Mouse (Mus musculus) liver, embryonic 12.5 days (tissue): ENCODE data around the gene Tln2. TPM values are rescaled to one million over a fixed set of nuclear protein-coding genes. Genes with fewer than 3 reads are reported as not detected.

Experiments
- ATAC-seq: fragments of 200-750 bp; cut with Nextera tagmentation; 2 replicates; pipeline ENCODE4 v1.8.0; 2017; ENCODE audit warnings: moderate number of reproducible peaks, mild to moderate bottlenecking, moderate library complexity
- H3K27ac ChIP-seq: fragments of 300-500 bp; sonication (generic); 2 replicates; pipeline ENCODE4 v1.5.1; 2016; ENCODE audit warnings: mild to moderate bottlenecking
- H3K27me3 ChIP-seq: fragments of 300-500 bp; sonication (generic); replicated peaks from 2 replicates; pipeline ENCODE4 v1.6.1; 2016; ENCODE audit warnings: mild to moderate bottlenecking, moderate library complexity
- H3K36me3 ChIP-seq: fragments of 300-500 bp; sonication (generic); 2 replicates; pipeline ENCODE4 v1.6.1; 2016; ENCODE audit warnings: mild to moderate bottlenecking, moderate library complexity
- H3K4me1 ChIP-seq: fragments of 300-500 bp; sonication (generic); 2 replicates; pipeline ENCODE4 v1.6.1; 2016
- H3K4me2 ChIP-seq: fragments of 300-500 bp; sonication (generic); 2 replicates; pipeline ENCODE4 v1.6.1; 2016; ENCODE audit warnings: mild to moderate bottlenecking, moderate library complexity
- H3K4me3 ChIP-seq: fragments of 300-500 bp; sonication (generic); 2 replicates; pipeline ENCODE4 v1.5.1; 2016; ENCODE audit warnings: mild to moderate bottlenecking, moderate library complexity
- H3K9ac ChIP-seq: fragments of 300-500 bp; sonication (generic); 2 replicates; pipeline ENCODE4 v1.6.1; 2016; ENCODE audit warnings: mild to moderate bottlenecking, moderate library complexity
- H3K9me3 ChIP-seq: fragments of 300-500 bp; sonication (generic); replicated peaks from 2 replicates; pipeline ENCODE4 v1.6.1; 2016; ENCODE audit warnings: mild to moderate bottlenecking, moderate library complexity
- WGBS: fragments of 180-500 bp; shearing (Covaris S2); methylation state at CpG from one replicate; pipeline ENCODE4 v1.1.7; 2016; ENCODE audit not compliant: insufficient replicate concordance; 5-methylcytosine and 5-hydroxymethylcytosine counted together
- polyA plus RNA-seq: library from polyadenylated mRNA; unstranded; fragments of >200 nt; fragmentation: Nextera tagmentation; extraction: Ambion mirVana; gene quantifications from 2 replicates; pipeline ENCODE4 v1.2.1, GENCODE M21; 2016

The Tln2 gene
- polyA plus RNA-seq, 1 experiment from 2014 or later = 5.0 TPM

GRCm38 (mm10) chr9:67328451-67328850, 231.1 kb downstream of the Tln2 start:
- no peak for ATAC-seq
- H3K9me3 ChIP-seq = no peaks in the 10 kb centered on the region
- no peak overlapping the region for H3K27ac ChIP-seq
- H3K4me3 ChIP-seq = no peak overlapping the region
- H3K27me3 ChIP-seq = no peaks in the 10 kb centered on the region
- 64% methylated on average over 3 of the region's 3 CpGs for WGBS
- H3K4me1 ChIP-seq = no peaks in the 10 kb centered on the region
- H3K36me3 ChIP-seq = no peaks in the 10 kb centered on the region
- H3K4me2 ChIP-seq = no peak overlapping the region
- H3K9ac ChIP-seq = no peak overlapping the region

- no peaks in the 10 kb centered on the region for H3K9me3 ChIP-seq
- ATAC-seq = no peak
- H3K27me3 ChIP-seq = no peaks in the 10 kb centered on the region
- H3K4me2 ChIP-seq = no peak overlapping the region
- H3K4me3 ChIP-seq = no peak overlapping the region
- H3K9ac ChIP-seq = no peak overlapping the region
- no peak overlapping the region for H3K27ac ChIP-seq
- 83% methylated on average over 6 of the region's 6 CpGs for WGBS
- H3K4me1 ChIP-seq = no peaks in the 10 kb centered on the region
- no peaks in the 10 kb centered on the region for H3K36me3 ChIP-seq
Observed at GRCm38 (mm10) chr9:67321886-67322285, 237.6 kb downstream of the Tln2 start.

GRCm38 (mm10) chr9:67315356-67315755, 244.1 kb downstream of the Tln2 start:
- Histone ChIP-seq H3K4me2 (no peak overlapping the region), H3K27ac (no peak overlapping the region), H3K4me1 (no peaks in the 10 kb centered on the region), H3K9me3 (no peaks in the 10 kb centered on the region), H3K9ac (no peak overlapping the region), H3K36me3 (no peaks in the 10 kb centered on the region), H3K27me3 (no peaks in the 10 kb centered on the region), H3K4me3 (no peak overlapping the region)
- no peak for ATAC-seq
- 16% methylated on average over 3 of the region's 3 CpGs for WGBS

GRCm38 (mm10) chr9:67304992-67305391, 254.5 kb downstream of the Tln2 start:
- Histone ChIP-seq H3K9ac (no peak overlapping the region), H3K4me1 (no peaks in the 10 kb centered on the region), H3K36me3 (no peaks in the 10 kb centered on the region), H3K4me2 (no peak overlapping the region), H3K27me3 (no peaks in the 10 kb centered on the region), H3K9me3 (no peaks in the 10 kb centered on the region), H3K4me3 (no peak overlapping the region), H3K27ac (no peak overlapping the region)
- WGBS = 76% methylated on average over 6 of the region's 6 CpGs
- ATAC-seq = no peak

- no peak overlapping the region for H3K27ac ChIP-seq
- H3K4me2 ChIP-seq = no peak overlapping the region
- no peaks in the 10 kb centered on the region for H3K36me3 ChIP-seq
- no peaks in the 10 kb centered on the region for H3K4me1 ChIP-seq
- H3K4me3 ChIP-seq = no peak overlapping the region
- H3K9ac ChIP-seq = no peak overlapping the region
- ATAC-seq = no peak
- no peaks in the 10 kb centered on the region for H3K9me3 ChIP-seq
- no peaks in the 10 kb centered on the region for H3K27me3 ChIP-seq
Observed at GRCm38 (mm10) chr9:67303986-67304385, 255.5 kb downstream of the Tln2 start.

GRCm38 (mm10) chr9:67303038-67303437, 256.5 kb downstream of the Tln2 start:
- H3K36me3 ChIP-seq = no peaks in the 10 kb centered on the region
- H3K27me3 ChIP-seq = no peaks in the 10 kb centered on the region
- no peak for ATAC-seq
- H3K9me3 ChIP-seq = no peaks in the 10 kb centered on the region
- H3K27ac ChIP-seq = no peak overlapping the region
- H3K4me1 ChIP-seq = no peaks in the 10 kb centered on the region
- H3K9ac ChIP-seq = no peak overlapping the region
- no peak overlapping the region for H3K4me3 ChIP-seq
- H3K4me2 ChIP-seq = no peak overlapping the region

- Histone ChIP-seq H3K4me2 (no peak overlapping the region), H3K27ac (no peak overlapping the region), H3K9me3 (no peaks in the 10 kb centered on the region), H3K4me3 (no peak overlapping the region), H3K4me1 (no peaks in the 10 kb centered on the region), H3K27me3 (no peaks in the 10 kb centered on the region), H3K36me3 (no peaks in the 10 kb centered on the region), H3K9ac (no peak overlapping the region)
- WGBS = 70% methylated on average over 10 of the region's 10 CpGs
- no peak for ATAC-seq
Observed at GRCm38 (mm10) chr9:67302386-67302989, 257.0 kb downstream of the Tln2 start.

GRCm38 (mm10) chr9:67301571-67301970, 257.9 kb downstream of the Tln2 start:
- Histone ChIP-seq H3K9ac (no peak overlapping the region), H3K27me3 (no peaks in the 10 kb centered on the region), H3K27ac (no peak overlapping the region), H3K4me3 (no peak overlapping the region), H3K36me3 (no peaks in the 10 kb centered on the region), H3K4me1 (no peaks in the 10 kb centered on the region), H3K4me2 (no peak overlapping the region), H3K9me3 (no peaks in the 10 kb centered on the region)
- WGBS = 63% methylated on average over 2 of the region's 2 CpGs
- no peak for ATAC-seq

- H3K9ac ChIP-seq = no peak overlapping the region
- no peaks in the 10 kb centered on the region for H3K27me3 ChIP-seq
- H3K36me3 ChIP-seq = no peaks in the 10 kb centered on the region
- ATAC-seq = no peak
- H3K4me3 ChIP-seq = no peak overlapping the region
- no peaks in the 10 kb centered on the region for H3K4me1 ChIP-seq
- no peaks in the 10 kb centered on the region for H3K9me3 ChIP-seq
- no peak overlapping the region for H3K27ac ChIP-seq
- H3K4me2 ChIP-seq = no peak overlapping the region
- WGBS = 72% methylated on average over 5 of the region's 5 CpGs
Observed at GRCm38 (mm10) chr9:67300769-67301168, 258.7 kb downstream of the Tln2 start.

GRCm38 (mm10) chr9:67300346-67300745, 259.2 kb downstream of the Tln2 start:
- Histone ChIP-seq H3K36me3 (peaks cover 3% of the 10 kb centered on the region; the same call in 1 of the 2 replicates), H3K4me3 (no peak overlapping the region), H3K4me1 (no peaks in the 10 kb centered on the region), H3K9ac (no peak overlapping the region), H3K27me3 (no peaks in the 10 kb centered on the region), H3K4me2 (no peak overlapping the region), H3K27ac (no peak overlapping the region), H3K9me3 (no peaks in the 10 kb centered on the region)
- ATAC-seq = no peak
- WGBS = 42% methylated on average over 3 of the region's 3 CpGs

- WGBS = 72% methylated on average over 6 of the region's 6 CpGs
Observed at GRCm38 (mm10) chr9:67299164-67299563, 260.3 kb downstream of the Tln2 start.

GRCm38 (mm10) chr9:67297236-67297889, 262.1 kb downstream of the Tln2 start:
- Histone ChIP-seq H3K4me3 (no peak overlapping the region), H3K4me1 (no peaks in the 10 kb centered on the region), H3K36me3 (peaks cover 4% of the 10 kb centered on the region; the same call in 1 of the 2 replicates), H3K9me3 (no peaks in the 10 kb centered on the region), H3K27me3 (no peaks in the 10 kb centered on the region), H3K9ac (no peak overlapping the region), H3K27ac (no peak overlapping the region), H3K4me2 (no peak overlapping the region)
- ATAC-seq = no peak
- WGBS = 74% methylated on average over 6 of the region's 6 CpGs

More at GRCm38 (mm10) chr9:67299164-67299563, 260.3 kb downstream of the Tln2 start:
- Histone ChIP-seq H3K27me3 (no peaks in the 10 kb centered on the region), H3K4me1 (no peaks in the 10 kb centered on the region), H3K9me3 (no peaks in the 10 kb centered on the region), H3K9ac (no peak overlapping the region), H3K4me2 (no peak overlapping the region), H3K27ac (no peak overlapping the region), H3K4me3 (no peak overlapping the region), H3K36me3 (peaks cover 4% of the 10 kb centered on the region; the same call in 1 of the 2 replicates)
- no peak for ATAC-seq

- ATAC-seq = no peak
- no peaks in the 10 kb centered on the region for H3K4me1 ChIP-seq
Observed at GRCm38 (mm10) chr9:67287457-67287856, 272.0 kb downstream of the Tln2 start.

More at GRCm38 (mm10) chr9:67287457-67287856, 272.0 kb downstream of the Tln2 start:
- Histone ChIP-seq H3K27me3 (no peaks in the 10 kb centered on the region), H3K36me3 (peaks cover 2% of the 10 kb centered on the region; the same call in 1 of the 2 replicates), H3K9ac (no peak overlapping the region), H3K27ac (no peak overlapping the region), H3K4me3 (no peak overlapping the region), H3K4me2 (no peak overlapping the region), H3K9me3 (no peaks in the 10 kb centered on the region)
- WGBS = 78% methylated on average over 4 of the region's 4 CpGs
